Mouse (Mus musculus) stomach, embryonic 16.5 days (tissue): ENCODE measurements around the gene Bicra. TPM values are rescaled to one million over a fixed set of nuclear protein-coding genes. Genes with fewer than 3 reads are reported as not detected.

Experiments
- ATAC-seq: fragments of 200-750 bp; cut with Nextera tagmentation; 2 replicates; pipeline ENCODE4 v1.8.0; 2017; ENCODE audit warnings: moderate number of reproducible peaks, moderate TSS enrichment; ENCODE audit not compliant: insufficient read depth, low FRiP score
- H3K27ac ChIP-seq: fragments of 300-500 bp; sonication (generic); 2 replicates; pipeline ENCODE4 v1.5.1; 2014; ENCODE audit warnings: low read length
- H3K27me3 ChIP-seq: fragments of 300-500 bp; sonication (generic); 2 replicates; pipeline ENCODE4 v1.6.1; 2014; ENCODE audit warnings: low read length, control low read depth, mixed read lengths; ENCODE audit not compliant: control insufficient read depth, insufficient read depth
- H3K36me3 ChIP-seq: fragments of 300-500 bp; sonication (generic); 2 replicates; pipeline ENCODE4 v1.6.1; 2014; ENCODE audit warnings: low read length; ENCODE audit not compliant: control insufficient read depth, insufficient read depth
- H3K4me1 ChIP-seq: fragments of 300-500 bp; sonication (generic); 2 replicates; pipeline ENCODE4 v1.6.1; 2014; ENCODE audit warnings: low read length, control low read depth, mixed read lengths; ENCODE audit not compliant: control insufficient read depth, insufficient read depth
- H3K4me2 ChIP-seq: fragments of 300-500 bp; sonication (generic); 2 replicates; pipeline ENCODE4 v1.6.1; 2014; ENCODE audit warnings: low read depth, low read length, mixed read lengths
- H3K4me3 ChIP-seq: fragments of 300-500 bp; sonication (generic); replicated peaks from 2 replicates; pipeline ENCODE4 v1.5.1; 2014; ENCODE audit warnings: mild to moderate bottlenecking, low read length
- H3K9ac ChIP-seq: fragments of 300-500 bp; sonication (generic); 2 replicates; pipeline ENCODE4 v1.6.1; 2014; ENCODE audit warnings: low read length
- H3K9me3 ChIP-seq: fragments of 300-500 bp; sonication (generic); replicated peaks from 2 replicates; pipeline ENCODE4 v1.6.1; 2016; ENCODE audit warnings: low read length, control low read depth; ENCODE audit not compliant: control insufficient read depth
- WGBS: fragments of 180-500 bp; shearing (Covaris S2); extraction: QIAGEN DNeasy Blood & Tissue Kit; methylation state at CpG from one replicate; pipeline ENCODE4 v1.1.7; 2014; 5-methylcytosine and 5-hydroxymethylcytosine counted together
- polyA plus RNA-seq: library from polyadenylated mRNA; unstranded; fragments of >200 nt; fragmentation: Nextera tagmentation; extraction: Ambion mirVana; gene quantifications from 2 replicates; pipeline ENCODE4 v1.2.1, GENCODE M21; 2015

Bicra gene
- polyA plus RNA-seq, 1 experiment from 2014 or later, result 4.5 TPM

GRCm38 (mm10) chr7:15993789-15994188, 53.9 kb downstream of the Bicra start:
- H3K4me1 ChIP-seq, result no peaks in the 10 kb centered on the region
- WGBS, result 85% methylated on average over 4 of the region's 4 CpGs
- no peak overlapping the region for H3K27ac ChIP-seq
- ATAC-seq, result no peak
- H3K4me2 ChIP-seq, result no peak overlapping the region
- H3K9me3 ChIP-seq, result no peaks in the 10 kb centered on the region
- H3K9ac ChIP-seq, result no peak overlapping the region
- H3K27me3 ChIP-seq, result no peaks in the 10 kb centered on the region
- H3K4me3 ChIP-seq, result no peak overlapping the region
- H3K36me3 ChIP-seq, result peaks cover 28% of the 10 kb centered on the region; the same call in 1 of the 2 replicates

GRCm38 (mm10) chr7:15993152-15993551, 54.6 kb downstream of the Bicra start:
- Histone ChIP-seq H3K4me2 (no peak overlapping the region), H3K4me3 (no peak overlapping the region), H3K9ac (no peak overlapping the region), H3K36me3 (peaks cover 34% of the 10 kb centered on the region), H3K9me3 (no peaks in the 10 kb centered on the region), H3K27ac (no peak overlapping the region), H3K4me1 (no peaks in the 10 kb centered on the region), H3K27me3 (no peaks in the 10 kb centered on the region)
- WGBS, result 74% methylated on average over 3 of the region's 3 CpGs
- ATAC-seq, result no peak

GRCm38 (mm10) chr7:15991764-15992163, 56.0 kb downstream of the Bicra start:
- no peak overlapping the region for H3K4me3 ChIP-seq
- H3K9me3 ChIP-seq, result no peaks in the 10 kb centered on the region
- no peaks in the 10 kb centered on the region for H3K27me3 ChIP-seq
- H3K4me2 ChIP-seq, result no peak overlapping the region
- peaks cover 41% of the 10 kb centered on the region for H3K36me3 ChIP-seq
- H3K4me1 ChIP-seq, result no peaks in the 10 kb centered on the region; the same call in 1 of the 2 replicates
- H3K9ac ChIP-seq, result no peak overlapping the region
- no peak for ATAC-seq
- H3K27ac ChIP-seq, result no peak overlapping the region
- 93% methylated on average over 3 of the region's 3 CpGs for WGBS

GRCm38 (mm10) chr7:15987661-15988356, 59.9 kb downstream of the Bicra start:
- no peak for ATAC-seq
- H3K36me3 ChIP-seq, result peaks cover 24% of the 10 kb centered on the region
- H3K9ac ChIP-seq, result no peak overlapping the region
- H3K4me2 ChIP-seq, result no peak overlapping the region
- no peaks in the 10 kb centered on the region for H3K27me3 ChIP-seq
- no peak overlapping the region for H3K27ac ChIP-seq
- H3K4me1 ChIP-seq, result no peaks in the 10 kb centered on the region; the same call in 1 of the 2 replicates
- H3K9me3 ChIP-seq, result no peaks in the 10 kb centered on the region
- WGBS, result 94% methylated on average over 15 of the region's 16 CpGs
- H3K4me3 ChIP-seq, result no peak overlapping the region

GRCm38 (mm10) chr7:15982729-15983407, 64.9 kb downstream of the Bicra start:
- Histone ChIP-seq H3K36me3 (peaks cover 19% of the 10 kb centered on the region), H3K9me3 (no peaks in the 10 kb centered on the region), H3K9ac (no peak overlapping the region), H3K4me3 (no peak overlapping the region), H3K27me3 (no peaks in the 10 kb centered on the region), H3K4me2 (no peak overlapping the region), H3K4me1 (no peaks in the 10 kb centered on the region; the same call in 1 of the 2 replicates), H3K27ac (peak overlapping the region; percentile 74)
- ATAC-seq, result no peak
- WGBS, result 34% methylated on average over 4 of the region's 4 CpGs

GRCm38 (mm10) chr7:15981538-15981937, 66.2 kb downstream of the Bicra start:
- Histone ChIP-seq H3K27ac (no peak overlapping the region), H3K27me3 (no peaks in the 10 kb centered on the region), H3K4me1 (no peaks in the 10 kb centered on the region), H3K9ac (no peak overlapping the region), H3K4me2 (no peak overlapping the region), H3K9me3 (no peaks in the 10 kb centered on the region), H3K36me3 (peaks cover 12% of the 10 kb centered on the region), H3K4me3 (no peak overlapping the region)
- ATAC-seq, result no peak
- WGBS, result 68% methylated on average over 4 of the region's 4 CpGs

GRCm38 (mm10) chr7:15980246-15980645, 67.5 kb downstream of the Bicra start:
- ATAC-seq, result no peak
- WGBS, result 76% methylated on average over 8 of the region's 8 CpGs
- H3K4me1 ChIP-seq, result no peaks in the 10 kb centered on the region
- no peak overlapping the region for H3K9ac ChIP-seq
- no peak overlapping the region for H3K4me3 ChIP-seq
- no peak overlapping the region for H3K4me2 ChIP-seq
- H3K27ac ChIP-seq, result no peak overlapping the region
- no peaks in the 10 kb centered on the region for H3K27me3 ChIP-seq
- H3K36me3 ChIP-seq, result peaks cover 12% of the 10 kb centered on the region
- no peaks in the 10 kb centered on the region for H3K9me3 ChIP-seq

GRCm38 (mm10) chr7:15975904-15976303, 71.8 kb downstream of the Bicra start:
- 79% methylated on average over 4 of the region's 4 CpGs for WGBS
- Histone ChIP-seq H3K9ac (no peak overlapping the region), H3K4me3 (no peak overlapping the region), H3K27me3 (no peaks in the 10 kb centered on the region), H3K27ac (peak overlapping the region; percentile 55; the same call in 1 of the 2 replicates), H3K9me3 (no peaks in the 10 kb centered on the region), H3K4me2 (no peak overlapping the region), H3K36me3 (peaks cover 41% of the 10 kb centered on the region), H3K4me1 (no peaks in the 10 kb centered on the region)
- no peak for ATAC-seq

GRCm38 (mm10) chr7:15975451-15975850, 72.3 kb downstream of the Bicra start:
- Histone ChIP-seq H3K27ac (no peak overlapping the region), H3K4me3 (no peak overlapping the region), H3K4me1 (no peaks in the 10 kb centered on the region), H3K9me3 (no peaks in the 10 kb centered on the region), H3K27me3 (no peaks in the 10 kb centered on the region), H3K4me2 (no peak overlapping the region), H3K36me3 (peaks cover 41% of the 10 kb centered on the region), H3K9ac (no peak overlapping the region)
- 93% methylated on average over 10 of the region's 10 CpGs for WGBS
- ATAC-seq, result no peak
